In genomic region chr2:48908866-48909265, GRCm38 (mm10) we compare ENCODE assay signal across 8 mouse cellular contexts. TPM values are rescaled to one million over a fixed set of nuclear protein-coding genes. Genes with fewer than 3 reads are reported as not detected.
DNase-seq lines count a peak whose midpoint lies in the region; ATAC-seq and TF ChIP-seq lines count a peak whose summit lies in the region.

No protein-coding gene starts in this region.

- H3K27ac ChIP-seq in hindbrain, embryonic 16.5 days (ENCODE audit: low read depth, low read length) = no peak overlapping the region
- H3K27ac ChIP-seq in hindbrain, embryonic 12.5 days = no peak overlapping the region
- no peak overlapping the region for H3K27ac ChIP-seq in hindbrain, postnatal 0 days

- H3K36me3 ChIP-seq in hindbrain, embryonic 16.5 days (ENCODE audit: control insufficient read depth, insufficient read depth, low read length) = no peaks in the 10 kb centered on the region
- peaks cover 29% of the 10 kb centered on the region for H3K36me3 ChIP-seq in hindbrain, embryonic 12.5 days
- H3K36me3 ChIP-seq in G1E (replicated peaks) = peaks cover 52% of the 10 kb centered on the region
- H3K36me3 ChIP-seq in hindbrain, postnatal 0 days (ENCODE audit: insufficient read depth, low read length) = peaks cover 10% of the 10 kb centered on the region; the same call in 1 of the 2 replicates

- no peaks in the 10 kb centered on the region for H3K4me1 ChIP-seq in hindbrain, embryonic 16.5 days (ENCODE audit: control insufficient read depth, insufficient read depth, low read depth, low read length)
- no peaks in the 10 kb centered on the region for H3K4me1 ChIP-seq in hindbrain, embryonic 12.5 days
- H3K4me1 ChIP-seq in G1E (ENCODE audit: insufficient read depth, low read depth, low read length) = no peaks in the 10 kb centered on the region
- H3K4me1 ChIP-seq in hindbrain, postnatal 0 days (ENCODE audit: insufficient read depth, low read length) = no peaks in the 10 kb centered on the region

- H3K9ac ChIP-seq in hindbrain, embryonic 16.5 days (ENCODE audit: low read depth, low read length) = no peak overlapping the region
- no peak overlapping the region for H3K9ac ChIP-seq in hindbrain, embryonic 12.5 days
- no peak overlapping the region for H3K9ac ChIP-seq in hindbrain, postnatal 0 days (replicated peaks; ENCODE audit: low read length)

- H3K27me3 ChIP-seq in hindbrain, embryonic 16.5 days (replicated peaks; ENCODE audit: control insufficient read depth, insufficient read depth, low read length) = no peaks in the 10 kb centered on the region
- H3K27me3 ChIP-seq in hindbrain, embryonic 12.5 days = no peaks in the 10 kb centered on the region
- no peaks in the 10 kb centered on the region for H3K27me3 ChIP-seq in G1E (ENCODE audit: insufficient read depth, low read length)
- H3K27me3 ChIP-seq in hindbrain, postnatal 0 days (ENCODE audit: insufficient read depth, low read length) = no peaks in the 10 kb centered on the region

- TF ChIP-seq CTCF in G1E (IDR thresholded peaks at IDR 0.05; ENCODE audit: low read depth, low read length) = no peak
- peak; percentile 68 for TF ChIP-seq CTCF in hindbrain, postnatal 0 days (IDR thresholded peaks at IDR 0.05; ENCODE audit: low read depth)

- no peak overlapping the region for H3K4me3 ChIP-seq in hindbrain, embryonic 16.5 days (ENCODE audit: low read length)
- H3K4me3 ChIP-seq in hindbrain, embryonic 12.5 days = no peak overlapping the region
- H3K4me3 ChIP-seq in G1E (ENCODE audit: low read depth, low read length) = no peak overlapping the region
- no peak overlapping the region for H3K4me3 ChIP-seq in hindbrain, postnatal 0 days (ENCODE audit: low read length)

- peak; percentile 39 for DNase-seq in CD4-positive helper T cell, adult 2 months (ENCODE audit: low read depth, low spot score)
- DNase-seq in G1E (ENCODE audit: low spot score) = no peak
- DNase-seq in hindbrain, postnatal 0 days (ENCODE audit: low spot score) = peak; percentile 64
- DNase-seq in urinary bladder, postnatal 10 days (ENCODE audit: low spot score) = no peak
- no peak for DNase-seq in right cerebral cortex, postnatal 36 days (ENCODE audit: low spot score in 2 of 2)
- DNase-seq in thymus, postnatal 4 days = no peak

- H3K4me2 ChIP-seq in hindbrain, embryonic 16.5 days (ENCODE audit: low read length) = no peak overlapping the region
- H3K4me2 ChIP-seq in hindbrain, embryonic 12.5 days (replicated peaks) = no peak overlapping the region
- H3K4me2 ChIP-seq in hindbrain, postnatal 0 days (ENCODE audit: low read depth, low read length) = no peak overlapping the region

- 55% methylated on average over 2 of the region's 2 CpGs for WGBS in hindbrain, embryonic 16.5 days
- 79% methylated on average over 2 of the region's 2 CpGs for WGBS in hindbrain, embryonic 12.5 days
- 43% methylated on average over 2 of the region's 2 CpGs for WGBS in hindbrain, postnatal 0 days

- H3K9me3 ChIP-seq in hindbrain, embryonic 16.5 days (ENCODE audit: control insufficient read depth, low read length) = no peaks in the 10 kb centered on the region
- no peaks in the 10 kb centered on the region for H3K9me3 ChIP-seq in hindbrain, embryonic 12.5 days (replicated peaks)
- no peaks in the 10 kb centered on the region for H3K9me3 ChIP-seq in G1E (replicated peaks)
- no peaks in the 10 kb centered on the region for H3K9me3 ChIP-seq in hindbrain, postnatal 0 days (ENCODE audit: low read length)

- 0 out of 2 replicates have a peak, but pooled peaks have one; percentile 37 for ATAC-seq in hindbrain, embryonic 16.5 days
- no peak for ATAC-seq in hindbrain, embryonic 12.5 days (ENCODE audit: low FRiP score)
- peak; percentile 45; the same call in 1 of the 2 replicates for ATAC-seq in G1E (ENCODE audit: extremely low read depth, insufficient number of reproducible peaks, low FRiP score, poor library complexity, severe bottlenecking)
- peak; percentile 76 for ATAC-seq in hindbrain, postnatal 0 days

RNA-seq across cellular contexts. Expression of gene Mbd5, which starts 40.4 kb away (rescaled TPM):
- 34.7 and 36.6 TPM in 2 replicates for polyA plus RNA-seq in hindbrain, embryonic 16.5 days (2015; fragmentation: Nextera tagmentation; extraction: Ambion mirVana)
- polyA plus RNA-seq in hindbrain, embryonic 12.5 days (2016; fragmentation: Nextera tagmentation; extraction: Ambion mirVana) = 37.4 and 49.1 TPM in 2 replicates
- total RNA-seq in G1E (2014; fragmentation: Nextera tagmentation) (45.8 and 48.0 TPM in 2 replicates), G1E (2017) (13.4 and 15.2 TPM in 2 replicates)
- 0.92 and 1.0 TPM in 2 replicates for polyA plus RNA-seq in G1E (2012)
- 24.0 and 41.9 TPM in 2 replicates for total RNA-seq in hindbrain, postnatal 0 days (2014; rRNA removed)
- 16.3 and 19.3 TPM in 2 replicates for polyA plus RNA-seq in hindbrain, postnatal 0 days (2015; fragmentation: Nextera tagmentation; extraction: Ambion mirVana)

RNA-seq across cellular contexts. Expression of gene Orc4, which starts 41.2 kb away (rescaled TPM):
- polyA plus RNA-seq in hindbrain, embryonic 16.5 days (2015; fragmentation: Nextera tagmentation; extraction: Ambion mirVana) = 77.4 and 88.5 TPM in 2 replicates
- polyA plus RNA-seq in hindbrain, embryonic 12.5 days (2016; fragmentation: Nextera tagmentation; extraction: Ambion mirVana) = 108 and 130 TPM in 2 replicates
- total RNA-seq in G1E (2014; fragmentation: Nextera tagmentation) (340 and 363 TPM in 2 replicates), G1E (2017) (194 and 233 TPM in 2 replicates)
- 22.1 and 23.7 TPM in 2 replicates for polyA plus RNA-seq in G1E (2012)
- total RNA-seq in hindbrain, postnatal 0 days (2014; rRNA removed) = 86.8 and 91.0 TPM in 2 replicates
- 69.7 and 71.8 TPM in 2 replicates for polyA plus RNA-seq in hindbrain, postnatal 0 days (2015; fragmentation: Nextera tagmentation; extraction: Ambion mirVana)

Comparison
In these comparisons a context has a peak if more than half of its experiments do, and no peak if none do; other contexts are left out.
1. DNase-seq: peak in CD4-positive helper T cell, adult 2 months (single experiment) and hindbrain, postnatal 0 days (single experiment); none in G1E (single experiment), urinary bladder, postnatal 10 days (single experiment), right cerebral cortex, postnatal 36 days (0 of 2) and thymus, postnatal 4 days (single experiment).